Comparison of ENCODE assay signal across 7 mouse cellular contexts in the genomic region with DNA sequence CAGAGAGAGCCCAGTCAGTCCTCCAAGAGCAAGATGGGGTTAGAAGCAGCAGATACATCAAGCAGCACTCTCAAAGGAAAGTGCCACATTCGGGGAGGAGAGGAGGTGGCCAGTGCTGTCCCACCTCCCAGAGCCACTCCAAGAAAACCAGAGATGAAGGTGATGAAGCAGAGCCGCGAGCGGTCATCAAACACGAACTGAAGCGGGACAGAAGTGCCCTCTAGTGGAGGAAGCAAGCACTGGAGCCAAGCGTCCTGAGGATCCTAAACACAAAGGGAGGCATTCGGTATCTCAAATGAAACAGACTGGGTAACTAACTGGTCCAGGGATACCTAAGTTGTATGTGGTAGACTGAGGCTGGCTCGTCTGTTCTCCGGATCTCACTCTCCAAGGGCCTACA. TPM values are rescaled to one million over a fixed set of nuclear protein-coding genes. Genes with fewer than 3 reads are reported as not detected.
A peak's percentile ranks its signal among the peaks of the same experiment; 100 is the strongest.
DNase-seq lines count a peak whose midpoint lies in the region; ATAC-seq and TF ChIP-seq lines count a peak whose summit lies in the region.

No protein-coding gene starts in this region.

- 62% methylated on average over 10 of the region's 10 CpGs for whole genome bisulfite sequencing in bone marrow, adult 2 months
- 33% methylated on average over 10 of the region's 10 CpGs for WGBS in embryonic facial prominence, embryonic 14.5 days

- DNase-seq in ES-CJ7 (ENCODE audit: low read depth, low spot score) = peak; percentile 82
- DNase-seq in embryonic facial prominence, embryonic 14.5 days (ENCODE audit: low spot score) = peak; percentile 71
- DNase-seq in heart, postnatal 36 days = peak; percentile 74 to 76
- peak; percentile 73 for DNase-seq in layer of hippocampus, postnatal 36 days
- peak; percentile 68 to 71 for DNase-seq in right cerebral cortex, postnatal 36 days (ENCODE audit: low spot score in 2 of 2)

- ATAC-seq in embryonic facial prominence, embryonic 14.5 days (ENCODE audit: low read depth) = no peak
- peak; percentile 69 for ATAC-seq in megakaryocyte, adult 5-6 weeks (ENCODE audit: poor library complexity, severe bottlenecking)

- H3K27me3 ChIP-seq in embryonic facial prominence, embryonic 14.5 days (replicated peaks; ENCODE audit: control insufficient read depth, insufficient read depth, low read length) = peaks cover 10% of the 10 kb centered on the region

- H3K36me3 ChIP-seq in embryonic facial prominence, embryonic 14.5 days (ENCODE audit: control insufficient read depth, insufficient read depth, low read length) = peaks cover 51% of the 10 kb centered on the region

- no peak for TF ChIP-seq POLR2A in bone marrow, adult 2 months (IDR thresholded peaks at IDR 0.05; ENCODE audit: borderline replicate concordance, control insufficient read depth, low read depth, low read length)

- H3K9me3 ChIP-seq in embryonic facial prominence, embryonic 14.5 days (ENCODE audit: control insufficient read depth, low read length) = no peaks in the 10 kb centered on the region

- H3K4me2 ChIP-seq in embryonic facial prominence, embryonic 14.5 days (ENCODE audit: low read depth, low read length) = no peak overlapping the region

- no peak overlapping the region for H3K4me3 ChIP-seq in bone marrow, adult 2 months (replicated peaks; ENCODE audit: control insufficient read depth, low read depth, low read length)
- no peak overlapping the region for H3K4me3 ChIP-seq in embryonic facial prominence, embryonic 14.5 days (ENCODE audit: low read depth, low read length)

- no peak overlapping the region for H3K27ac ChIP-seq in bone marrow, adult 2 months (ENCODE audit: control insufficient read depth, insufficient read depth, low read depth, low read length, poor library complexity)
- no peak overlapping the region for H3K27ac ChIP-seq in embryonic facial prominence, embryonic 14.5 days (replicated peaks; ENCODE audit: low read depth, low read length)

- no peak overlapping the region for H3K9ac ChIP-seq in embryonic facial prominence, embryonic 14.5 days (ENCODE audit: low read depth, low read length)

- H3K4me1 ChIP-seq in bone marrow, adult 2 months (ENCODE audit: control insufficient read depth, insufficient read depth, low read length) = peaks cover 1% of the 10 kb centered on the region; the same call in 1 of the 2 replicates
- peaks cover 3% of the 10 kb centered on the region; the same call in 1 of the 2 replicates for H3K4me1 ChIP-seq in embryonic facial prominence, embryonic 14.5 days (ENCODE audit: control insufficient read depth, insufficient read depth, low read length)

- intact Hi-C loops in heart, postnatal 36 days (cut with DNase I) = loop anchor here (1.0 to 2.0 kb wide), 3 partner anchors 29 to 181 kb away; a partner anchor contains a TSS

- peak; percentile 88 for TF ChIP-seq CTCF in bone marrow, adult 2 months (IDR thresholded peaks at IDR 0.05; ENCODE audit: control insufficient read depth, insufficient read depth, low read length)

RNA-seq across cellular contexts. Expression of a gene that starts 6.0 kb away (rescaled TPM):
- polyA plus RNA-seq in bone marrow, adult 2 months (2011; ENCODE audit: insufficient read depth, insufficient read length, low replicate concordance, missing spikeins) = 41.2 and 92.7 TPM in 2 replicates
- polyA plus RNA-seq in embryonic facial prominence, embryonic 14.5 days (2014; fragmentation: Nextera tagmentation; extraction: Ambion mirVana) = 97.4 and 107 TPM in 2 replicates
- total RNA-seq in heart, postnatal 36 days (2021) = 10 to 100 TPM; 54.1 to 61.3 TPM
- 100 to 1,000 TPM; 288 to 292 TPM for total RNA-seq in layer of hippocampus, postnatal 36 days (2021)
- 25.7 and 27.6 TPM in 2 replicates for total RNA-seq in megakaryocyte, adult 5-6 weeks (2015)
- total RNA-seq in megakaryocyte, adult 5-6 weeks (2017) = 45.9 and 50.0 TPM in 2 replicates

RNA-seq across cellular contexts. Expression of a gene that starts 6.8 kb away (rescaled TPM):
- 4.7 and 7.2 TPM in 2 replicates for polyA plus RNA-seq in bone marrow, adult 2 months (2011; ENCODE audit: insufficient read depth, insufficient read length, low replicate concordance, missing spikeins)
- 28.2 and 28.6 TPM in 2 replicates for polyA plus RNA-seq in embryonic facial prominence, embryonic 14.5 days (2014; fragmentation: Nextera tagmentation; extraction: Ambion mirVana)
- total RNA-seq in heart, postnatal 36 days (2021) = 10 to 100 TPM; 47.2 to 49.1 TPM
- 10 to 100 TPM; 41.8 to 44.7 TPM for total RNA-seq in layer of hippocampus, postnatal 36 days (2021)
- 8.1 and 12.4 TPM in 2 replicates for total RNA-seq in megakaryocyte, adult 5-6 weeks (2015)
- 8.1 and 10.6 TPM in 2 replicates for total RNA-seq in megakaryocyte, adult 5-6 weeks (2017)

RNA-seq across cellular contexts. Expression of a gene that starts 28.6 kb away (rescaled TPM):
- polyA plus RNA-seq in bone marrow, adult 2 months (2011; ENCODE audit: insufficient read depth, insufficient read length, low replicate concordance, missing spikeins) = 186 and 343 TPM in 2 replicates
- 26.5 and 27.5 TPM in 2 replicates for polyA plus RNA-seq in embryonic facial prominence, embryonic 14.5 days (2014; fragmentation: Nextera tagmentation; extraction: Ambion mirVana)
- total RNA-seq in heart, postnatal 36 days (2021) = 10 to 100 TPM; 21.3 to 22.8 TPM
- total RNA-seq in layer of hippocampus, postnatal 36 days (2021) = 1 to 10 TPM; 2.1 to 2.7 TPM
- 48.1 and 55.7 TPM in 2 replicates for total RNA-seq in megakaryocyte, adult 5-6 weeks (2015)
- total RNA-seq in megakaryocyte, adult 5-6 weeks (2017) = 27.8 and 28.4 TPM in 2 replicates

RNA-seq across cellular contexts. Expression of a gene that starts 33.0 kb away (rescaled TPM):
- polyA plus RNA-seq in bone marrow, adult 2 months (2011; ENCODE audit: insufficient read depth, insufficient read length, low replicate concordance, missing spikeins) = 22.7 and 34.2 TPM in 2 replicates
- polyA plus RNA-seq in embryonic facial prominence, embryonic 14.5 days (2014; fragmentation: Nextera tagmentation; extraction: Ambion mirVana) = 14.4 and 16.5 TPM in 2 replicates
- 10 to 100 TPM; 17.8 to 19.3 TPM for total RNA-seq in heart, postnatal 36 days (2021)
- total RNA-seq in layer of hippocampus, postnatal 36 days (2021) = 1 to 10 TPM; 5.8 to 8.2 TPM
- total RNA-seq in megakaryocyte, adult 5-6 weeks (2015) = 8.8 and 14.0 TPM in 2 replicates
- 9.4 and 10.1 TPM in 2 replicates for total RNA-seq in megakaryocyte, adult 5-6 weeks (2017)

Comparison
In these comparisons a context has a peak if more than half of its experiments do, and no peak if none do; other contexts are left out.
1. RNA of a gene that starts 6.0 kb away (total RNA-seq): 288 to 292 TPM in layer of hippocampus, postnatal 36 days; 54.1 to 61.3 TPM in heart, postnatal 36 days and 25.7 to 50.0 TPM in megakaryocyte, adult 5-6 weeks; every median in the first group is over 4 times any median in the second.
2. RNA of a gene that starts 28.6 kb away (total RNA-seq): 27.8 to 55.7 TPM in megakaryocyte, adult 5-6 weeks and 21.3 to 22.8 TPM in heart, postnatal 36 days; 2.1 to 2.7 TPM in layer of hippocampus, postnatal 36 days; every median in the first group is over 4 times any median in the second.
3. Peak in every context shown above with its lines, with median percentiles within 50 percentile points of each other: DNase-seq.